Mouse (Mus musculus) liver, adult 2 months (tissue): ENCODE measurements around the gene Phactr2.

Experiments used
- CTCF ChIP-seq: fragments of 200-500 bp; IDR thresholded peaks from 2 replicates; pipeline ENCODE4 v1.5.1; 2011; ENCODE audit warnings: low read depth, low read length, control low read depth
- POLR2A ChIP-seq: fragments of 200-500 bp; IDR thresholded peaks from 2 replicates; pipeline ENCODE4 v1.6.1; 2011; ENCODE audit warnings: low read length, control low read depth; ENCODE audit not compliant: insufficient read depth; ENCODE audit errors: extremely low read depth

DNA sequence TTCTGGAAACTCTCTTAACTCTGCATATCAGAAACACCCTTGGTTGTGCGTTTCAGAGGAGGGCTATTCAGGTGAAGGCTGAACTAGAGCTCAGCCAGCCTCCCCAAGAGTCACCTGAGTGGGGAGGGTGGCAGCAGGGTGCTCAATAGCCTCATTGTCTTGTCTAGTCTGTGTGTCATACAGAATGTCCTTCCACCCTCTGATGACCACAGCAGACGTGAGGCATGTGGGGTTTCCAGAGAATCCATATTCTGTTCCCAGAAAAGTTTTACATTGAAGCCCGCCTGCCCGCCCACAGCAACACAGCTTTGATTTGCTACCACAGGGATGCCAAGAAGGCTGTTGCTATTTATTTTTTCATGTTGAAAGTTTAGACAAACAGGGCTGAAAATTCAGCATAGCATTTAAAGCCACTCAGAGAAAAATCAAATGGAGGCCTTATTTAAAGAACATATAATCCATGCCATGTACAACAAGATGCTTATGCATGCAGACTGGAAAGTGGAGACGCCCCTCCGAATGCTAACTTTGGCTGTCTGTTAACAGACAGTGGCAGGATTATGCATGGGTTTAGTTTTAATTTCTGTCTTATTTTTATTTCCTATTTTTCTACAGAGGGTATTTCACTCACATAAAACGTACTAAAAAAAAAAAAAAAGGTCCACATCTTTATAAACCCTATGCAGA, 248.7 kb downstream of the Phactr2 start:
- TF ChIP-seq CTCF: no peak
- TF ChIP-seq POLR2A: no peak
